Mouse (Mus musculus): ENCODE measurements around the gene Qtrt2.

GRCm38 (mm10) chr16:43922630-43923029 is 4.0 kb downstream of the Qtrt2 start:
- no peak for TF ChIP-seq CTCF (IDR thresholded peaks at IDR 0.05; ENCODE audit: borderline replicate concordance, extremely low read depth, insufficient read depth, insufficient read length)
- no peak for TF ChIP-seq POLR2A (IDR thresholded peaks at IDR 0.05; ENCODE audit: borderline replicate concordance, extremely low read depth, insufficient read depth, insufficient read length, poor library complexity, severe bottlenecking)
